Mouse (Mus musculus) cortical plate, adult 2 months (tissue): ENCODE results near the gene Msl2.

Source experiments
- CTCF ChIP-seq: fragments of 200-500 bp; IDR thresholded peaks from 2 replicates; pipeline ENCODE4 v1.5.1; 2011; ENCODE audit warnings: mild to moderate bottlenecking, control low read depth, low read length; ENCODE audit not compliant: insufficient read depth; ENCODE audit errors: extremely low read depth
- POLR2A ChIP-seq: fragments of 200-500 bp; IDR thresholded peaks from 2 replicates; pipeline ENCODE4 v1.6.1; 2011; ENCODE audit warnings: mild to moderate bottlenecking, low read length, control low read depth; ENCODE audit not compliant: insufficient read depth; ENCODE audit errors: extremely low read depth

GRCm38 (mm10) chr9:101104931-101105330 is 31.0 kb downstream of the Msl2 start:
- no peak for TF ChIP-seq CTCF
- no peak for TF ChIP-seq POLR2A
